Mouse (Mus musculus): ENCODE measurements around the gene Pygb.

Gene Pygb

DNA sequence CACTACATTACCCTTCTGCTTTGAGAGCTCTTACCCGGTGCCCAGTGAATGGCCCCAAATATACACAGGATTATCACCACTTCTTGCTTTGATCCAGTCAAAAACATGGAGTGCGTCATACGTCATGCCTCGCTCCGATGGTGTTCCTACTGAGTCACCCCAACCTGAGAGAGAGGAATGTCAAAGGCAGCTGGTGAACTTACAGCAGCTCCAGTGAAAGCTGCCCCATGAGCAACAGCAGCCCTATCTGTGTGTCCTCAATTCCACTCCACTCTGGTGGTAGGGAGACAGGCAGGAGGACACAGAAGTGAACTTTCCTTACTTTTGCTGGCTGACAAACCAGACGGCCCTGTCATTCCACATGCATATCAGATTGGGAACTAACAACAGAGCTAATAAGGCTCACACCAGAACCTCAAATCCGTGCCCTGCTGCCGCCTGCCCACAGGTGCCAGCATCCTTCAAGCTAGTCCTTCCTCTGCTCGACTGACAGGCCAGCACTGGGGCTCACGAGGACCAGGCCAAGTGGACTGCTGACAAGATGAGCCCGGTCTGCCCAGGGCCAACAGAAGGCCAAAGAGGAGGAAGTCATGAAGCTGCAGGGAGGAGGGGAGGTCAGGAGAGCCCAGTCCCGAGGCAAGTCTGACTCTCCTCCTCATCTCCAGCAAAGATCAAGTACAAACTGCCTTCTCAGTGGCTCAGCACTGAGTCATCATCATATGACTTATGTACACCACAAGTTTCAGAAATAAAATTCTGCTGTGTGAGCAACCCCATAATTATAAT, 53.3 kb downstream of the Pygb start:
- CTCF ChIA-PET = interaction anchor here (0.6 to 0.9 kb wide), 2 partner anchors 47 to 52 kb away, joined by 5 read pairs; no protein-coding TSS in a partner anchor

DNA sequence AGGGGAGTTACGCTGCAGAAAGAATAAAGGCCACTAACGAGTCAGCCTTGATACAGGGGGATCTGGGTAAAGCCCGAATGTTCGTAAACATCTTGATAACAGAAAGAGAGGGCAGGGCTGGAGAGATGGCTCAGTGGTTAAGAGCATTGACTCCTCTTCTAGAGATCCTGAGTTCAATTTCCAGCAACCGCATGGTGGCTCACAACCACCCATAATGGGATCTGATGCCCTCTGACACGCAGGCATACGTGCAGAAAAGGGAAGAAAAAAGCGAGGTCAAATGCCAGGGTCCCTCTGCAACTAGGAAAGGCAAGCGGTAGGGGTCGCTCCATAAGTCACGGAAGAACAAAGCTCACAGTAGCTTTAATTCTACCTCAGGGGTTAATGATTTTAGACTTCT, 54.6 kb downstream of the Pygb start:
- CTCF ChIA-PET = interaction anchor here (0.9 kb wide), 1 partner anchor 51 kb away, joined by 5 read pairs; no protein-coding TSS in a partner anchor

DNA sequence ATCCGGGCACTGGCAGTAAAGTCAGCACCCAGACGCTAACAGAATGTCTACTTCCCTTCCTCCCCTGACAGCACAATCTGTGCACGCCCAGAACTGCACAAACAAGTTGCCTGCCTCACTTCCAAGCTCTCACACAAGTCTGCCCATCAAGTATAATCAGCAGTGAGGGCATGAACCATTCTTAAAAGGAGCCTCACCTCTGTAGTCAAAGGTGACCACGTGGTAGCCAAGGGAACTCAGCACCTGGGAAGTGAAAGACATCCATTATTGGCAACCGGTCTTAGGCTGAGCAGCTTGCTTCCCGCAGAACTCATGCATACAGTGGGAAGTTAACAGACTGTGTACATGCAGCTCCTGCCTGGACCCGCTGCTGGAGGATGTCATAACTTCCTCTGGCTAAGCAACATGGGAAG, 55.5 kb downstream of the Pygb start:
- CTCF ChIA-PET = interaction anchor here (0.6 kb wide), 1 partner anchor 77 kb away, joined by 3 read pairs; no protein-coding TSS in a partner anchor

DNA sequence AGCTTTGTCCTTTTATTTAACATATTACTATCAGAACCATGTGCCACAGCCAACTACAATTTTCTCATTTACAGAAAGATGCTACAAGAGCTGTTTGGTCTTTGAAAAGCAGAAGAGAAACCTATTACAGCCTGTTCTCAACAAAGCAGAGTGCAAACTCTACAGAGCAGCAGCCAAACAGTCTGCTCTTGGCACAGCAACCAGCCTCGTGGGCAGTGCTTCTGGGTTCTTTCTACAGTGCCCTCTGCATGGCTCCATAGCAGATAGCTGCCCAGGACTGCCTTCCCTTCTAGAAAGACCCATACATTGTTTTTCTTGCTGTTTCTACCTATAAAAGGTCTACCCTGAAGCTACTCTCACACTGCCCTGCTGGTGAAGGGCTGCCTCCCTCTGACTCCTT, 58.3 kb downstream of the Pygb start:
- CTCF ChIA-PET = no interaction called here

DNA sequence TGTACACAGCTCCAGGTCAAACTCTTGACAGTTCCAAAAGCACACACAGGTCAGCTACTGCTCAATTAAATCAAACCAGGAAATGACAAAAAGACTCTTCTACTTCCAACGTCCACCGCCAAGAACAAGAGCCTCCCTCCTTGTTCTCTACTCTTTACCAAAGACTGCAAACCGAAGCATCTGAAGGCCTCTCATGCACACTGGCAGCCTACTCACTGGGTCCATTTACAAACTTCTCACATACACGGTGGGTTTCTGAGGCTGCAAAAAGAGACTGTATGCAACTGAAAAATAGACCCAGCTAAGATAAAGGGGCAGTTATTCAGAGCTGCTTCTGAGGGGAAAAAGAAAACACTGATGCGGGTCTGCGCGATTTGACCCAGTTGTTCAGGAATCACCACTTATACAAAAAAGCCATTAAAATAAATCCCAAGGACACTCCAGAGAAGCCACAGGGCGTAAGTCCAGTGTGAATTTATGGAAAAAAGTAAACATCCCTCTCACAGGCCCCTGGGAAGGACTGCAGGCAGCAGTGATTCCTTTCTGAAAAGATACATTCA, 61.0 kb downstream of the Pygb start:
- CTCF ChIA-PET = no interaction called here

DNA sequence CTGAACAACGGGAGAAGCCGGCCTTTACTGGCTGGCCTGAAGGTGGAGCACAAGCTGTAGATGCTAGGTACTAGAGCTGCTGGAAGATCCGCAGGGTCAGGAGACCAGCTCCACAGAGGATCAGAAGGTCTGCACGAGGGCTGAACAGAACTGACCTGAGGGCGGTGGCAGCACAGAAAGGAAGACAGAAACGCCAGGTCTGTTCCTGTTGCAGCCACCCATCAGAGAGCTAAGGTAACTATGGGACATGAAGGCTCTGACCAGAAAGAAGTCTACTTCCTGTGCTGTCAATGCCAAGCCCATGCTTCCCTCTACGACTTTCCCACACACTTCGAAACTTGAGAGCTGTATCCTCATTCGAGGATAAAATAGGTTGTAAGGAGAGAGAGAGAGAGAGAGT, 64.7 kb downstream of the Pygb start:
- CTCF ChIA-PET = no interaction called here

DNA sequence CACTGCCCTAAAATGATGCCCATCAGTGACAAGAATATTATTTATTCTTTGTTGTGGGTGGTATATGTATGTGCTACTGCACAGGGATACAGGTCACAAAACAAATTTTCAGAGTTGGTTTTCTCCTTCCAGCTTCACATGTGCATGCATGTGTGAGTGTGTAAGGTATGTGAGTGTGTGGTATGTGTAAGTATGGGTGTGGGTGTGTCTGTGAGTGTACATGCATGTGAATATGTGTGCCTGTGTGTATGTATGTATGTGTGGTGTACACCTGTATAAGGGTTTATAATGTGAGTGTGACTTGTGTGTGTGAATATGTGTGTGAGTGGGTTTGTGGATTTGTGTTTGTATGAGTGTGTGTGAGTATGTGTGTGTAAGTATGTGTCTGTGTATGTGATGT, 68.7 kb downstream of the Pygb start:
- CTCF ChIA-PET = no interaction called here

DNA sequence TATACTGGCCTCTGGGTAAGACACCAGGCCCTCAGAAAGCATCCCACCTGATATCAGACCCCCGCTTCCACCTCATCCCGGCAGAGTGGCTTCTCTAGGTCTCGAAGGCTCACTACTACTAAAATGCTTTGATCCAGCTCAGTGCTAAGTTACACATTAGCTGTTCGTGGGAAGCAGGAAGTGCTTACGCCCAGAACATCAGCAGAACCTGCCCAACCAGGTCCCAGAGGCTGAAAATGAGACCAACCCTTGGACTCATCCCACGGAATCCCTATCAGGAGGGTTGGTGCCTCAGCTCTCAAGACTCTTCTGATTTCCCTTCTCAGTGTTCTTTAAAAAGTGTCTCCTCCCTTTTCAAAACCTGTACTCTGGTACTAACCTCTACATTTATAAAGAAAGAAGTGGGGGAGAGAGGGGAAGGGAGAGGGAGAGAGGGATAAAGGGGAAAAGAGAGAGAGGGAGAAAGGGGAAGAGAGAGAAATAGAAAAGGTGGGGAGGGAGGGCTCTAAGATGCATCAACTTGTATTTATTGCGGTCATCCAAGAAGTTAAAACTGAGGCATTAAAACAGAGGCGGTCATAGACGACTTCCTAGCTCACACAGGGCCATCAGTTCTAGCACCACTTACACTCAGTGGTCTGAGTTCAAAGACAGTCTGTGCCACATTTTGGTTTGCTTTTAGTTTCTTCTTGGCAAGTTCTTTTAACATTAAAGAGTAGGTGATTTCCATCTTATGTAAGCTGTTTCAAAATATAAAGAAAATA, 72.4 kb downstream of the Pygb start:
- CTCF ChIA-PET = no interaction called here

DNA sequence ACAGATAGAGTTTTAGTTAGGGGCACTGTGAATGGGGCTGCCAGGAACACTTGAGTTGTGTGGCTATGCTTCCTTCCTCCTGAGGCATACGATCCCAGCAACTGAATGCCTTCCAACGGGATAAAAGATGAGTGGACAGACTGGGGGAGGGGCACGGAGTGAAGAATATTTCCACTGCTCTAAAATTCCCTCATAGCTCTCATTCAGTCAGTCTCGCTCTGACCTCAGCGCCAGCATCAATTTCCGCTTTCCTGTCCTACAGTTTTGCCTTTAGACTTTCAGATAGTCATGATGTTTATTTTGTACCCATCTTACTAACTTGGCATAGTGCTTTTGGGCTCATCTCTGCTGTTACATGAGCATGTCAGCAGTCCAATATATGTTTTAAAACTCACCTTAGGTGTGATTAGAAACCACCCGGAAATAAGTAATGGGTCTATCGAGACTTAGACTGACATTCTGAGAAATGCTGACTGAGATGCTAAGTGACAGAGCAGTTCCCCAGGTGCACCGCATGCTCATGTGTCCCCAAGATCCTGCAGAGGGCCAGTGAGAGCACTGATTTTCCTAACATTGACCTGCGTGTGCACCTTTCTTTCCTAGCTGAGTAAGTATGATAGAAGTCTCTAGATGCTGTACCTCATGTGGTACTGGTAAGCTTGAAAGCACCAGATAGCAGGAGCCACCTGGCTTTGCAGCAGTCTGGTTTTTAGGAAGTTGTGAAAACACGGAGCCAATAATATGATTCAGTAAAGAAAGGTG, 73.4 kb downstream of the Pygb start:
- CTCF ChIA-PET = no interaction called here

DNA sequence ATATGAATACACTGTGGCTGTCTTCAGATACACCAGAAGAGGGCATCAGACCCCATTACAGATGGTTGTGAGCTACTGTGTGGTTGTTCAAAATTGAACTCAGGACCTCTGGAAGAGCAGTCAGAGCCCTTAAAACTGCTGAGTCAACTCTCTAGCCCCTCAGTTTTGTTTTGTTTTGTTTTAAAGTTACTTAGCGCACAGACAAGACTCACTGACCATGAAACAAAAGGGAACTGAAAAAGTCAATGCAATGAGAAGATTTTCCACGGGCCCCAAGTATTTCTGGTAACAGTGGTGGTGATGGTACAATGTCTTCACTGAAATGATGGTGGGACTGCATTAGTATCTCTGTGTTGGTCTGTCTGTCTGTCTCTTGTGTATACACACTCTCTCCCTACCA, 74.6 kb downstream of the Pygb start:
- CTCF ChIA-PET = no interaction called here

DNA sequence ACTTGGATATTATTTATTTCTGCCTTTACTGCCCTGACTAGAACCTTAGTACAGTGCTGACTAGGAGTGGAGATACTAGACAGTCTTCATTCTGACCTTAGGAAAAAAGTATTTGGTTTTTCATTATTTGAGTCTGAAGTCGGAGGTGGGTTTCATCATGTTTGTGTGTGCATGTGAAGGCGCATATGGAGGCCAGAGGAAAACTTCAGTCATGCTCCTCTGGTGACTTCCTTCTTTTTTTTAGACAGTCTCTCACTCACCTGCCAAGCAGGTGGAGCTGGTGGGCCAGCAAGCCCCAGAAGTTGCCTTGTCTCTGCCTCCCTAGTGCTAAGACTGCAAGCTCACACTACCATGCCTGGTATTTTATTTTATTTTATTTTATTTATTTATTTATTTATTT, 80.5 kb downstream of the Pygb start:
- CTCF ChIA-PET = no interaction called here

DNA sequence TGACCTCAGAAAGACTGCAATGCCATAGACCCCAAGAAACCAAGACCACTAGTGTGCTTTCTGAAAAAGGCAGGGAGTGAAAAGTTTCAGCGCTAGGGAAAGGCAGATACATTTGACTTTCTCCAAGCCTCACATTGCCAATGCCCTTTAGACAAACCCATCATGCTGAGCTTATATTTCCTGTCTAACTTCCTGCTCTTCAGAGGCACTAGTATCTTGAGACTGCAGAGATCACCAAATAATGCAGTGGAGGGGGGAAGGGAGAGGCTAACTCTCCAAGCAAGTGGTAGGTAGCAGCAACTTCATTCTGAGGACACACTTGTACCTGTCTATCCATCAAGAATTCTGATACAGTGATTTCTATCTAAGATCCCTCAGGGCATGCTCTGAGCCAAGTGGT, 82.9 kb downstream of the Pygb start:
- CTCF ChIA-PET = no interaction called here

DNA sequence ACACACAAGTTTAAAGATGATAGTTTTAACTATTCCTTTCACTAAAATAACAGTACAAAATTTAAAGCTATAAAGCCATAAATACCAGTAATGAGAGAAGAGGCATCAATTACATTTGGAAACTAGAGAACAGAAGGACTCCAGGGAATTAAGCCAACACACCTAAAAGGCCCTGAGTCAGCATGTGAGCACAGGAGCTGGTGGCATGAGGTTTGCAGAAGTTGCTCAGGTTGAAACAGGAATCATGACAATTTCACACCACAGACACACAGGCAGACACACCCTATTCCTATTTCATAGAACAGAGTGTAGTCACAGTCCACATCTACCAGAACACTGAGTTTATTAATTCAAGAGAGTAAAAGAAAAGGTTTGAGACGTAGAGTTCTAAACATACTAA, 88.0 kb downstream of the Pygb start:
- CTCF ChIA-PET = interaction anchor here (0.7 to 0.9 kb wide), 2 partner anchors 30 to 216 kb away, joined by 3 read pairs; partner anchors contain the start of gene Abhd12

DNA sequence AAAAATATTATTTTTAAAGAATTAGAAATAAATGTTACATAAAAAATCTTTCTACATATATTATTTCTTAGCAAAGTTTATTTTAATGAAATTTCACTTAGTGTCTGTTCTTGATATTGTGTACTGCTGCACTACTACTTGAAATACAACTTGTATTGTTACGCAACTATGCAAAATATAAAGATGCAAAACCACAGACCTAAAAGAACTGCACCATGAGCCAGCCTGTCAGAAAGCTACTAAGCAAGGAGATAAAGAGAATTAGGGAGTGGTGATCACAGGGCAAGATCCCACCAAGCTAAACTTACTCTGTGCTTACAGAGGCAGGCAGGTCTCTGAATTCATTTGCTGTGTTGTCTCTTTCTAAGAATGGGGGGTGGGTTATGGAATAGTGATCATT, 88.7 kb downstream of the Pygb start:
- CTCF ChIA-PET = no interaction called here

DNA sequence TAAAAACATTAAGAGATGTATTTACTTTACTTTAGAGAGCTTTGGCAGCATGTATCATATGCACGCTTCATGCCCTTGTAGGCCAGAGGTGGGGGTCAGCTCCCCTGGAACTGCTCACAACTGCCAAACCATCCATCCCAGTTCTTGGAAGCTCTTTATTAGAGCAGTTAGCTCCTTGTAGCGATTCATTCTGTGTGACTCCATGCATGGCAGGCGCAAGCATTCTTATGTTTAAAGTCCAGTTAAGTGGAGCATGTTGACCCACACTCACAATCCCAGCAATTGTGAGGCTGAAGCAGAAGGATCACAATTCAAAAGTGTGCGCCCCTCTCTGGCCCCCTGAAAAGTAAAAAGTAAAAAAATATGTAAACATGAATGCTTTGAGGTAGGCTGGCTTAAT, 91.0 kb downstream of the Pygb start:
- CTCF ChIA-PET = no interaction called here
